Mouse (Mus musculus) embryonic fibroblast, embryonic 13.5 days (primary cell): ENCODE data around the gene Gm6904.

Experiments used
- CTCF ChIP-seq: IDR thresholded peaks from 2 replicates; pipeline ENCODE4 v1.5.1; 2011; ENCODE audit warnings: mild to moderate bottlenecking, control low read depth, low read length, moderate library complexity, borderline replicate concordance; ENCODE audit not compliant: insufficient read depth
- POLR2A ChIP-seq: IDR thresholded peaks from 2 replicates; pipeline ENCODE4 v1.6.1; 2011; ENCODE audit warnings: low read depth, mild to moderate bottlenecking, control low read depth, low read length, moderate library complexity

- no peak for TF ChIP-seq CTCF
- no peak for TF ChIP-seq POLR2A
Measured at GRCm38 (mm10) chr14:59219241-59219640, 40.8 kb downstream of the Gm6904 start.
